Mouse (Mus musculus) embryonic fibroblast, embryonic 13.5 days (primary cell): ENCODE results near the gene Pde4d.

Source experiments
- CTCF ChIP-seq: IDR thresholded peaks from 2 replicates; pipeline ENCODE4 v1.5.1; 2011; ENCODE audit warnings: mild to moderate bottlenecking, control low read depth, low read length, moderate library complexity, borderline replicate concordance; ENCODE audit not compliant: insufficient read depth
- POLR2A ChIP-seq: IDR thresholded peaks from 2 replicates; pipeline ENCODE4 v1.6.1; 2011; ENCODE audit warnings: low read depth, mild to moderate bottlenecking, control low read depth, low read length, moderate library complexity

DNA sequence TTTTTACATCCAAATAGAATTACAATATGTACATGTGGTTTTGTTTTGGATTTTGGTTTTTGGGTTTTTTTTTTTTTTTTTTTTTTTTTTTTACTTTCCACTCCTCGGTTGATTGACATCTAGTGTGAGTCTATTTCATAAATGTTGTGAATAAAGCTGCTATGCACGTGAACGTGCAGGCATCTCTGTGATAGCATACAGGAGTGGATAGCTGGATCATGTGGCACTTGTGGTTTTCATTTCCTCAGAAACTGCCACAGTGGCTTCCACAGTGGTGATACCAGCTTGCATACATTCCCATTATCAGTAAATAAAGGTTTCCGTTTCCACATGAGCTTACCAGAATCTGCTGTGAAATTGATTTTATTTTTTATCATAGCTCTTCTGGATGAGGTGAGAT lies 506.3 kb downstream of the Pde4d start:
- TF ChIP-seq CTCF (no peak), POLR2A (no peak)
